9 mouse cellular contexts compared by ENCODE assay signal in genomic region chr8:48844961-48845360, GRCm38 (mm10). TPM values are rescaled to one million over a fixed set of nuclear protein-coding genes. Genes with fewer than 3 reads are reported as not detected.
DNase-seq lines count a peak whose midpoint lies in the region; ATAC-seq and TF ChIP-seq lines count a peak whose summit lies in the region.
"Had no signal": no experiment of that assay in that cellular context is flagged by ENCODE, and none has a peak within 500 bp of the region (broad histone marks: within the 10 kb centered on the region; RNA-seq: fewer than 3 reads in every experiment).

No protein-coding gene starts in this region.

- H3K9me3 ChIP-seq in embryonic facial prominence, embryonic 12.5 days: no peaks in the 10 kb centered on the region
- no peaks in the 10 kb centered on the region for H3K9me3 ChIP-seq in intestine, embryonic 16.5 days (ENCODE audit: control insufficient read depth, low read length)
- H3K9me3 ChIP-seq in liver, postnatal 0 days (ENCODE audit: low read length): no peaks in the 10 kb centered on the region

- peak overlapping the region; percentile 69; the same call in 1 of the 2 replicates for H3K9ac ChIP-seq in embryonic facial prominence, embryonic 12.5 days
- peak overlapping the region; percentile 85 for H3K9ac ChIP-seq in intestine, embryonic 16.5 days (ENCODE audit: low read depth, low read length)
- peak overlapping the region; percentile 44; the same call in 1 of the 2 replicates for H3K9ac ChIP-seq in liver, postnatal 0 days (replicated peaks)

- H3K4me2 ChIP-seq in embryonic facial prominence, embryonic 12.5 days (replicated peaks): peak overlapping the region; percentile 86
- H3K4me2 ChIP-seq in intestine, embryonic 16.5 days (ENCODE audit: low read depth, low read length): peak overlapping the region; percentile 91
- peak overlapping the region; percentile 74 for H3K4me2 ChIP-seq in liver, postnatal 0 days (ENCODE audit: low read depth, low read length)

- H3K36me3 ChIP-seq in embryonic facial prominence, embryonic 12.5 days: no peaks in the 10 kb centered on the region
- H3K36me3 ChIP-seq in intestine, embryonic 16.5 days (ENCODE audit: control insufficient read depth, insufficient read depth, low read length): no peaks in the 10 kb centered on the region
- H3K36me3 ChIP-seq in liver, postnatal 0 days (replicated peaks; ENCODE audit: insufficient read depth, low read length): no peaks in the 10 kb centered on the region

- peaks cover 30% of the 10 kb centered on the region for H3K27me3 ChIP-seq in embryonic facial prominence, embryonic 12.5 days
- no peaks in the 10 kb centered on the region for H3K27me3 ChIP-seq in intestine, embryonic 16.5 days (replicated peaks; ENCODE audit: control insufficient read depth, insufficient read depth, low read length)
- 0 out of 2 replicates have a peak, but pooled peaks cover 25% of the 10 kb centered on the region for H3K27me3 ChIP-seq in liver, postnatal 0 days (ENCODE audit: insufficient read depth, low read length)

- ATAC-seq in embryonic facial prominence, embryonic 12.5 days (ENCODE audit: insufficient number of reproducible peaks, insufficient read depth, low FRiP score, low TSS enrichment): no peak
- ATAC-seq in intestine, embryonic 16.5 days: no peak
- ATAC-seq in liver, postnatal 0 days: no peak

- H3K27ac ChIP-seq in embryonic facial prominence, embryonic 12.5 days: no peak overlapping the region; the same call in 1 of the 2 replicates
- H3K27ac ChIP-seq in intestine, embryonic 16.5 days (ENCODE audit: low read length): peak overlapping the region; percentile 39; the same call in 1 of the 2 replicates
- peak overlapping the region; percentile 76; the same call in 1 of the 2 replicates for H3K27ac ChIP-seq in liver, postnatal 0 days (ENCODE audit: low read depth)
- H3K27ac ChIP-seq: macrophage had no signal

- intact Hi-C loops in left cerebral cortex, postnatal 14 days (cut with DNase I): loop anchor here (5.0 to 10.0 kb wide), 3 partner anchors 180 to 623 kb away; no protein-coding TSS in a partner anchor

- peak overlapping the region; percentile 68 for H3K4me3 ChIP-seq in embryonic facial prominence, embryonic 12.5 days
- peak overlapping the region; percentile 88 for H3K4me3 ChIP-seq in intestine, embryonic 16.5 days (ENCODE audit: low read length)
- H3K4me3 ChIP-seq in liver, postnatal 0 days (ENCODE audit: low read depth, low read length): peak overlapping the region; percentile 70; the same call in 1 of the 2 replicates

- TF ChIP-seq CTCF in liver, postnatal 0 days (IDR thresholded peaks at IDR 0.05; ENCODE audit: low read depth): no peak

- no peak for TF ChIP-seq EP300 in liver, postnatal 0 days (IDR thresholded peaks at IDR 0.05; ENCODE audit: low read depth)

- peak; percentile 18 for DNase-seq in R1 (ENCODE audit: low read depth, low spot score)
- peak; percentile 17 for DNase-seq in liver, postnatal 0 days
- DNase-seq in gastrocnemius, postnatal 25 days: no peak
- no peak for DNase-seq in left cerebral cortex, postnatal 14 days (ENCODE audit: low spot score in 2 of 2)
- no peak for DNase-seq in urinary bladder, postnatal 25 days (ENCODE audit: low spot score)
- DNase-seq in gastrocnemius, adult 18-20 months (ENCODE audit: low spot score): no peak

- 10% methylated on average over 12 of the region's 12 CpGs for WGBS in embryonic facial prominence, embryonic 12.5 days
- WGBS in intestine, embryonic 16.5 days: 20% methylated on average over 12 of the region's 12 CpGs
- WGBS in liver, postnatal 0 days (ENCODE audit: insufficient replicate concordance): 8% methylated on average over 12 of the region's 12 CpGs

- H3K4me1 ChIP-seq in embryonic facial prominence, embryonic 12.5 days: peaks cover 11% of the 10 kb centered on the region
- H3K4me1 ChIP-seq in intestine, embryonic 16.5 days (ENCODE audit: control insufficient read depth, insufficient read depth, low read length): peaks cover 17% of the 10 kb centered on the region
- peaks cover 3% of the 10 kb centered on the region; the same call in 1 of the 2 replicates for H3K4me1 ChIP-seq in liver, postnatal 0 days (ENCODE audit: insufficient read depth)

RNA-seq across cellular contexts. Expression of gene Tenm3, which starts 1.2 kb away (rescaled TPM):
- polyA plus RNA-seq in embryonic facial prominence, embryonic 12.5 days (2016; fragmentation: Nextera tagmentation; extraction: Ambion mirVana): 65.3 and 65.9 TPM in 2 replicates
- 10.5 and 11.3 TPM in 2 replicates for polyA plus RNA-seq in intestine, embryonic 16.5 days (2015; fragmentation: Nextera tagmentation; extraction: Ambion mirVana)
- polyA plus RNA-seq in liver, postnatal 0 days (2015; fragmentation: Nextera tagmentation; extraction: Ambion mirVana): 4.7 and 5.6 TPM in 2 replicates
- total RNA-seq in gastrocnemius, postnatal 25 days (2021): 1 to 10 TPM; 4.5 to 8.0 TPM
- 100 to 1,000 TPM in 1 of 2 experiments, 10 to 100 TPM in 1; 80.8 to 102 TPM for total RNA-seq in left cerebral cortex, postnatal 14 days (2021)
- 10 to 100 TPM; 10.4 to 11.8 TPM for total RNA-seq in gastrocnemius, adult 18-20 months (2021)
- polyA plus RNA-seq: macrophage had no signal

Comparison
In these comparisons a context has a peak if more than half of its experiments do, and no peak if none do; other contexts are left out.
1. DNase-seq: peak in R1 (single experiment) and liver, postnatal 0 days (single experiment); none in gastrocnemius, postnatal 25 days (single experiment), left cerebral cortex, postnatal 14 days (0 of 2), urinary bladder, postnatal 25 days (single experiment) and gastrocnemius, adult 18-20 months (single experiment).
2. RNA of gene Tenm3, which starts 1.2 kb away (total RNA-seq): 80.8 to 102 TPM in left cerebral cortex, postnatal 14 days; 10.4 to 11.8 TPM in gastrocnemius, adult 18-20 months and 4.5 to 8.0 TPM in gastrocnemius, postnatal 25 days; every median in the first group is over 4 times any median in the second.
3. Peak in every context shown above with its lines, with median percentiles within 50 percentile points of each other: H3K4me2 ChIP-seq, H3K4me3 ChIP-seq and H3K9ac ChIP-seq.